Mouse (Mus musculus) ES-Bruce4 (cell line): ENCODE measurements around the gene Dpep3. TPM values are rescaled to one million over a fixed set of nuclear protein-coding genes. Genes with fewer than 3 reads are reported as not detected.

Experiments used
- H3K27ac ChIP-seq: 2 replicates; pipeline ENCODE4 v1.5.1; 2012; ENCODE audit warnings: low read length, inconsistent platforms; ENCODE audit not compliant: insufficient read depth
- H3K27me3 ChIP-seq: 2 replicates; pipeline ENCODE4 v1.6.1; 2012; ENCODE audit warnings: mild to moderate bottlenecking, low read length, inconsistent platforms; ENCODE audit not compliant: control insufficient read depth, poor library complexity, insufficient read depth, severe bottlenecking
- H3K36me3 ChIP-seq: 2 replicates; pipeline ENCODE4 v1.6.1; 2012; ENCODE audit warnings: inconsistent platforms, mild to moderate bottlenecking, low read length, moderate library complexity; ENCODE audit not compliant: control insufficient read depth, poor library complexity, insufficient read depth, severe bottlenecking
- H3K4me1 ChIP-seq: one replicate; pipeline ENCODE4 v1.8.1; 2011; ENCODE audit warnings: low read length; ENCODE audit not compliant: control insufficient read depth, insufficient read depth
- H3K4me3 ChIP-seq: 2 replicates; pipeline ENCODE4 v1.5.1; 2011; ENCODE audit warnings: low read depth, mild to moderate bottlenecking, low read length
- H3K9ac ChIP-seq: 2 replicates; pipeline ENCODE4 v1.6.1; 2012; ENCODE audit warnings: low read depth, mild to moderate bottlenecking, inconsistent platforms; ENCODE audit not compliant: poor library complexity, severe bottlenecking
- H3K9me3 ChIP-seq: replicated peaks from 2 replicates; pipeline ENCODE4 v1.6.1; 2012; ENCODE audit warnings: mild to moderate bottlenecking, low read length, inconsistent platforms; ENCODE audit not compliant: control insufficient read depth, poor library complexity, insufficient read depth, severe bottlenecking
- CTCF ChIP-seq: IDR thresholded peaks from one replicate; pipeline ENCODE4 v1.8.1; 2011; ENCODE audit warnings: low read depth, low read length
- EP300 ChIP-seq: IDR thresholded peaks from 2 replicates; pipeline ENCODE4 v1.6.1; 2011; ENCODE audit warnings: low read depth, low read length; ENCODE audit not compliant: insufficient read depth
- POLR2A ChIP-seq: IDR thresholded peaks from one replicate; pipeline ENCODE4 v1.8.1; 2011; ENCODE audit warnings: low read length; ENCODE audit not compliant: insufficient read depth
- polyA plus RNA-seq: library from polyadenylated mRNA; stranded (reverse); fragments of >200 nt; gene quantifications from 2 replicates; pipeline ENCODE4 v1.2.4, GENCODE M21; 2011; ENCODE audit warnings: low read depth; ENCODE audit not compliant: missing spikeins, insufficient read depth, insufficient read length

Gene Dpep3
- polyA plus RNA-seq, 1 experiment: 0.48 TPM

GRCm38 (mm10) chr8:105932525-105932924, 46.7 kb downstream of the Dpep3 start:
- no peaks in the 10 kb centered on the region for H3K36me3 ChIP-seq
- H3K4me3 ChIP-seq: no peak overlapping the region
- no peaks in the 10 kb centered on the region for H3K4me1 ChIP-seq
- H3K9me3 ChIP-seq: no peaks in the 10 kb centered on the region
- no peak overlapping the region for H3K27ac ChIP-seq
- no peak overlapping the region for H3K9ac ChIP-seq
- no peaks in the 10 kb centered on the region for H3K27me3 ChIP-seq
- TF ChIP-seq CTCF (no peak), POLR2A (no peak), EP300 (no peak)

DNA sequence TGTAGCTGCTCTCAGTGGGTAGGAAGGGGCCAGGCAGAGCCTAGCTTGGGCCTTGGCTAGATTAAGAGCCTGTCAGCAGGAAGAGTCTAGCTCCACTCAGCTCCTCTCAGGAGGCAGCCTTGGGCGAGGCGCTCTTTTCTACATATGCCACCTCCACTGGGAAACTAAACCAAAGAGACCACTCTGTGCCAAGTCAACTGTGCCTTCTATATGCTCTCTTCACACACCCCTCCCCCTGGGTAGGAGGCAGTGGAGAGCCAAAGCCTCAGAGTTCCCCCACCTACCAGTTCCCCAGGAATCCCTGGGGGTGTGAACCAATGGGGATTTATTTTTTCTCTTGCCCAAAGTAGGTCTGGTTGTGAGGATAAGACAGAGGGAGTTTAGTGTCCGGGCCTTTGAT, 48.0 kb downstream of the Dpep3 start:
- Histone ChIP-seq H3K9me3 (no peaks in the 10 kb centered on the region), H3K4me1 (no peaks in the 10 kb centered on the region), H3K27me3 (no peaks in the 10 kb centered on the region), H3K9ac (no peak overlapping the region), H3K4me3 (no peak overlapping the region), H3K27ac (no peak overlapping the region), H3K36me3 (no peaks in the 10 kb centered on the region)
- no peak for TF ChIP-seq POLR2A
- TF ChIP-seq CTCF: no peak
- TF ChIP-seq EP300: no peak

GRCm38 (mm10) chr8:105930602-105931001, 48.6 kb downstream of the Dpep3 start:
- Histone ChIP-seq H3K9ac (no peak overlapping the region), H3K36me3 (no peaks in the 10 kb centered on the region), H3K27me3 (no peaks in the 10 kb centered on the region), H3K4me3 (no peak overlapping the region), H3K4me1 (no peaks in the 10 kb centered on the region), H3K9me3 (no peaks in the 10 kb centered on the region), H3K27ac (no peak overlapping the region)
- TF ChIP-seq POLR2A: no peak
- peak; percentile 17; the same call in 1 of the 2 replicates for TF ChIP-seq EP300
- peak; percentile 98 for TF ChIP-seq CTCF

DNA sequence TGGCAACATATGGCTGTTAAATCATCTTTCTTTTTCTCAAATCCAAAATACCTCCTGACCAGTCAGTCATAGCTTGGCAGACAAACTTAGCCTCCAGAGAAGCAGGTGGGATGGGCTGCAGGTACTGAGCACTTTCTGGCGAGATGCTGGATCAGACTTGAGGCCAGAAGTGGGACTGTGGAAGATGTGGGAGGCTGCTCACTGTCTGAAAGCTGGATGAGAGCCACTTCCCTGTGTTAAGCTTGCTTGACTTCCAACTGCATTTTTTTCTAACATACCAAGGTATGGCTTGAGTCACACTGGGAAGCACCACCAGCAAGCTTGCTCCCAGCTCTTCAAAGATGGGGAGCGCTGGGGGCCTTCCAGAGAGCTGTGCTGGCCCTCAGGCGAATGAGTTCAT, 54.1 kb downstream of the Dpep3 start:
- Histone ChIP-seq H3K9ac (no peak overlapping the region), H3K36me3 (no peaks in the 10 kb centered on the region; the same call in 1 of the 2 replicates), H3K9me3 (no peaks in the 10 kb centered on the region), H3K4me1 (no peaks in the 10 kb centered on the region), H3K27ac (no peak overlapping the region), H3K4me3 (no peak overlapping the region), H3K27me3 (no peaks in the 10 kb centered on the region)
- TF ChIP-seq EP300: no peak
- TF ChIP-seq CTCF: no peak
- no peak for TF ChIP-seq POLR2A

Other genes starting within 250 kb of the Dpep3 start
- gene Gfod2, start 220.8 kb downstream of the Dpep3 start, polyA plus RNA-seq: 6.4 and 7.2 TPM in 2 replicates
- 17.1 and 18.5 TPM in 2 replicates for gene Ranbp10, start 152.1 kb downstream of the Dpep3 start, polyA plus RNA-seq
- 0.33 TPM in 1 of 2 replicates, not detected in the other for gene Tsnaxip1, start 151.7 kb downstream of the Dpep3 start, polyA plus RNA-seq
- 86.3 and 97.6 TPM in 2 replicates for gene Cenpt, start 126.2 kb downstream of the Dpep3 start, polyA plus RNA-seq
- 29.6 and 31.0 TPM in 2 replicates for gene Thap11, start 124.3 kb downstream of the Dpep3 start, polyA plus RNA-seq
- 29.9 and 30.2 TPM in 2 replicates for gene Nutf2, start 118.8 kb downstream of the Dpep3 start, polyA plus RNA-seq
- gene Edc4, start 98.5 kb downstream of the Dpep3 start, polyA plus RNA-seq: 45.2 and 51.6 TPM in 2 replicates
- gene Nrn1l, start 85.9 kb downstream of the Dpep3 start, polyA plus RNA-seq: 1.1 and 2.7 TPM in 2 replicates
- 27.4 and 31.3 TPM in 2 replicates for gene Pskh1, start 79.0 kb downstream of the Dpep3 start, polyA plus RNA-seq
- gene Ctrl, start 45.6 kb downstream of the Dpep3 start, polyA plus RNA-seq: 0.78 and 1.7 TPM in 2 replicates
- gene Psmb10, start 41.0 kb downstream of the Dpep3 start, polyA plus RNA-seq: 46.1 and 53.1 TPM in 2 replicates
- 2.8 and 3.2 TPM in 2 replicates for gene Lcat, start 36.0 kb downstream of the Dpep3 start, polyA plus RNA-seq
- 57.1 and 65.1 TPM in 2 replicates for gene Slc12a4, start 13.3 kb downstream of the Dpep3 start, polyA plus RNA-seq
- 14.4 and 19.3 TPM in 2 replicates for gene Dus2, start 11.9 kb upstream of the Dpep3 start, polyA plus RNA-seq
- not detected in 2 replicates for gene Dpep2nb, start 26.5 kb upstream of the Dpep3 start, polyA plus RNA-seq
- 8.7 and 8.8 TPM in 2 replicates for gene Ddx28, start 32.5 kb upstream of the Dpep3 start, polyA plus RNA-seq
- 68.9 and 78.3 TPM in 2 replicates for gene Nfatc3, start 79.4 kb upstream of the Dpep3 start, polyA plus RNA-seq
- 10.8 and 13.2 TPM in 2 replicates for gene Esrp2, start 157.5 kb upstream of the Dpep3 start, polyA plus RNA-seq
- 18.0 and 19.6 TPM in 2 replicates for gene Pla2g15, start 171.0 kb upstream of the Dpep3 start, polyA plus RNA-seq
- gene Slc7a6, start 189.4 kb upstream of the Dpep3 start, polyA plus RNA-seq: 75.7 and 82.1 TPM in 2 replicates
- gene Slc7a6os, start 231.5 kb upstream of the Dpep3 start, polyA plus RNA-seq: 45.1 and 50.3 TPM in 2 replicates
- gene Prmt7, start 231.5 kb upstream of the Dpep3 start, polyA plus RNA-seq: 88.7 and 107 TPM in 2 replicates